Mouse (Mus musculus): ENCODE measurements around the gene Ovca2.

DNA sequence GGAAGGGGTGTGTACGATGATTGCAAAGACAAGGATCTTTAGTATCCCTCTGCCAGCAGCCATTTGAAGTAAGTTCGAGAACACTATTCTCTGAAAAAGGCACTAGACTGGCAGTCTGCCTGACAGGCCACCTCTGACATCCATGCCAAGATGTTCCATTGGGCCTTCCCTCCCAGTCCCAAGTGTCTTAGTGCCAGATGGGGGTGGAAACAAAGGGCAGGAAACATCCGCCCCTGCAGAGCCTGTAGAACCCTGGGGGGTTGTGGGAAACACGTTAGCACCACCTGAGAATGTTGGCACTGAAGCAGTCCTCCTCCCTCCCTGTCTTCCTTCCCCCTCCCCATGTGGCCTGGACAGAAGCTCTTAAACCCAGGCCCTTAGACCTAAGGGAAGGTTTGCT, 21.6 kb downstream of the Ovca2 start:
- TF ChIP-seq CTCF (conservative IDR thresholded peaks at IDR 0.05; ENCODE audit: low read length) (no peak), NANOG (IDR thresholded peaks at IDR 0.05; ENCODE audit: borderline replicate concordance, low read length) (no peak), POU5F1 (IDR thresholded peaks at IDR 0.05; ENCODE audit: borderline replicate concordance, low read length) (no peak)
